Mouse (Mus musculus): ENCODE measurements around the gene Fosb.

The Fosb gene

DNA sequence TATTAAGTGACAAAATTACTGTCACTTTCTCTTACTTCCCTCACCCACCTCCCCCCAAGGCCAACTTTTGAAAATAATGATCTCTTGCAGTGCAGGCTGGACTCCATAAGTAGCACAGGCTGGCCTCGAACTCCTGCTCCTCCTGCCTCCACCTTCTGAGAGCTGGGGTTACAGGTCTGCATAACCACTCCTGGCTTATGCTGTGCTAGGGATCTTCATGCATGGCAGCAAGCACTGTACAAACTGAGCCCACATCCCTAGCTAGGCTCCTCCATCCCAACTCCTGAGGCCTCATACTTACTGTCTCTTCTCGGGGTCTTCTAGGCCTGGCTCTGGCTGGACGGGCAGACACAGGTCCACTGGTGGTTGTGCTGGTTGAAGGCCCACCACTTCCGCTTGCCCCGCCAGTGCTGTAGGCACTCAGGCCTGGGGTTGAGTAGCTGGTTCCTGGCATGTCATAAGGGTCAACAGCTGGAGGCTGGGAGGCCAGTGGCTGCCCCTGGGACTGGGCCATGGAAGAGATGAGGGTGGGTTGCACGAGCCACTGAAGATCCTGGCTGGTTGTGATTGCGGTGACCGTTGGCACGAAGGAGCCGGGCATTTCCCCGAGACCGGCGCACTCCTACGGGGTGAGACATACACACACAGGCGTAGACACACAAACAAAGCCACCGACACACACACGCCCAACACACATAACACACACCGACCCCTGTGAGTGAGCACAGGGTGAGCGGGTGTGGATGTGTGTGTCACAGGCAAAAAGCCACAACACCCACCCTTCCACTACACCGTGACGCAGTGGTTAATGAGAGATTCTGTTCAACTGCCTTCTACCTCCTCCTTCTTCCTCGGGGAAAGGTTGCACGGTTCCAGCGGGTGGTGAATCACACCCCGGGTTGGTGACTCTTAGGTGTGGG is 2.8 kb downstream of the Fosb start:
- DNase-seq (ENCODE audit: low read depth, low spot score), result no peak

DNA sequence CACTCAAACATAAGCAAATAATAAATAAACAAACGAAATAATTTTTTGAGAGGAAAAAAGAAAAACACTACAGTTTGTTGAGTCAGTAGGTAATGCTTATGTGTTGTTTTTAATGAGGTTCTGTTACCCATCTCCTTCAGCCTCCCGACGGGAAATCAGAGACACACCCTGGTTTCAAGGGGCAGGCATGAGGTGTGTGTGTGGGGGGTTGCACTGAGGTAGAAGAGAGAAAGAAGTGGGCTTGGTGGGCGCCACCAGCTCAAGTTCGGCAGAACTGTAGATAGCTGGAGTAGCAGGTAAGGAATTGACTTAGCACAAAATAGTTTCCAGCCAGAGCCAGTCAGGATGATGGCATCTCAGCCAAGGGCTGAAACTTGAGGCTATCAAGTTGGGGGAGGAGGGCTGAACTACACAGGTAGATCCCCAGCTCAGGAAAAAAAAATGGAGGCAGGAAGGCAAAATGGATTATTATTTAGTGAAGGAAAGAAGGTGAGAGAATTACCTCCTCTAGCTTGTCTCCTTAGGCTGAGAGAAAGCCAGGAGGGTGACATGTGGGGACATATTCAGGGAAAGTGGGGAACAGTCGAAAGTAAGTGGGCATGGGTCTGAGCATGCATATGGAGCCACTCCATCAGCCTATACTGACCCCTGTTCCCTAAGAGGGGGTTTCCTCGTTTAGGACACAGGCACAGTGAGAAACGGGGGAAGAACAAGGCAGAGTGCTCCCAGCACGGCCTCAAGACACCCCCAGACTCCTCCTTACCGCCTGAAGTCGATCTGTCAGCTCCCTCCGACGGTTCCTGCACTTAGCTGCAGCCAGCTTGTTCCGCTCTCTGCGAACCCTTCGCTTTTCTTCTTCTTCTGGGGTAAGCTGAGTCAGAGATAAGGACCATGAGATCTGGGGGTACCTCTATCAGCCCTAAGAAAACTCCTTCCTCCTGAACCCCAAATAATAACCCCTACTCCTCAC is 3.8 kb downstream of the Fosb start:
- DNase-seq (ENCODE audit: low read depth, low spot score), result no peak

DNA sequence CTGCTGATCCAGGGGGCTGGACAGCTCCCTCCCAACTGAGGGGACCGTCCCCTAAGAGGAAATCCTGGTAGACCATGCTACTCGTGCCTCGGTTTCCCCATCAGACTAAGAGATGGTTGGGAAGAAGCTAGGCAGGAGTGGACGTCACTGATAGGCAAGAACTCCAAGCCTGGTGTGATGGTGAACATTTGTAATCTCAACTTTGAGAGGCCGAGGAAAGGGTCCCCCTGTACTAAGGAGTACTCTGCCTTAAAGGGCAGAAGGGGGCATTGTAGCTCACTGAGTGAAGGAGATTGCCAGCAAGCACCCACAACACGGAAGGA is 4.5 kb downstream of the Fosb start:
- no peak for DNase-seq (ENCODE audit: low read depth, low spot score)

DNA sequence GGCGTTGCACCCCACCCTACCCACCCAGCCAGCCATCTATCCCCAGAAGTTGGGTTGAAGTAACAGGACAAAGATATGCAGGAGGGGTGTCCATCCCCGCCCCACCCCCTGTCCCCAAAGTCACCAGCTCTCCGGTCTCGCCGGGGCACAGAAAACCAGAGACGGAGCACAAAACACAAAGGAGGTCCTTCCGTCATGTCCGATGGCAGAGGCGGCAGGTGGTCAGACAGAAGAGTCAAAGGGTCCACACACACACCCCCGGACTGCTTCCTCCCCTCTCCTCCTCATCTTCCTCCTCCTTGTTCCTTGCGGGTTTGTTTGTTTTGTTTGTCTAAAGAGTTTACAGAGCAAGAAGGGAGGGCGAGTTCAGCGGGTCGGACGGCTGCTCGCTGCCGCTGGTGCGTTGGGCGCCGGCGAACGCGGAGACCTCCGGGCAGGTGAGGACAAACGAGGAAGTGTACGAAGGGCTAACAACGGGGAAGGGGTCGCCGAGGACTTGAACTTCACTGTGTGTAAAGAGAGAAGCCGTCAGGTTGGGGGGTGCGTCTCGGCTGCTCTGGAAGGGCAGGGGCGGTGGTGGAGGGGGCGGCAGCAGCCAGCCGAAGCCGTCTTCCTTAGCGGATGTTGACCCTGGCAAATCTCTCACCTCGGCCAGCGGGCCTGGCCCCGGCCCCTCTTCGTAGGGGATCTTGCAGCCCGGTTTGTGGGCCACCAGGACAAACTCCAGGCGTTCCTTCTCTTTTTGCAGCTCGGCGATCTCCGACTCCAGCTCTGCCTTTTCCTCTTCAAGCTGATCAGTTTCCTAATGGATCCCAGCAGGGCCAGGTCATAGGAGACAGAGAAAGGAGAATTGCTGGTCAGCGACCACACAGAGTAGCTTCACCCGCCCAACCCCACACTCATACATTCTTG is 5.1 kb downstream of the Fosb start:
- DNase-seq (ENCODE audit: low read depth, low spot score), result no peak

DNA sequence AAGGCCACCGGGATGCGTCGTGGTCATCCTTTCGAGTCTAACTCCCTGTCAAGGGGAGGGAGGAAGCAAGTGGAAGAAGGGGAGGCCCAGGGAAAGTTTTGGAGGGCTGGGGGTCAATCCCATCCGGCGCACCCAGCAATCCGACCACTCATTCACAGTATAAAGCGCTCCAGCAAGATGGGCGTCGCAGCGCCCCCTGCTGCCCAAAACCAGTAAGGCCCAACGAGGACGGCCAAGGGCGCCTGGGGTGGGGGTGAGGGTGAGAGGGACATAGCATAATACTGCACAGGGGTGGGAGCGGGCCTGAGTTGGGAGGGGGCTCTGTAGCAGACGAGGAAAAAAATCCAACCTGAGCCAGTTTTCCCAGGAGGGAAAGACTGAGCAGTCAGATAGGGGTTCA is 6.1 kb downstream of the Fosb start:
- DNase-seq (ENCODE audit: low read depth, low spot score), result peak; percentile 83

DNA sequence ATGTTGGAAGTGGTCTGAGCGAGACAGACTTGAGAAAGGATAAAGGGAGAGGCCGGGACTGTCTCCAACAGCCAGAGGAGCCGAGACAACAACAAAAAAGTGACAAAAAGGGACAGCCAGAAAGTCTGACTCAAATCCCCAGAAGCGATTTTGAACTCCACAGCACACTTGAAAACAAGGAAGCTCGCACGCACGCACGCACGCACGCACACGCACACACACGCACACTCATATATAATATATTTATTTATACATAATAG is 6.9 kb downstream of the Fosb start:
- DNase-seq (ENCODE audit: low read depth, low spot score), result no peak

DNA sequence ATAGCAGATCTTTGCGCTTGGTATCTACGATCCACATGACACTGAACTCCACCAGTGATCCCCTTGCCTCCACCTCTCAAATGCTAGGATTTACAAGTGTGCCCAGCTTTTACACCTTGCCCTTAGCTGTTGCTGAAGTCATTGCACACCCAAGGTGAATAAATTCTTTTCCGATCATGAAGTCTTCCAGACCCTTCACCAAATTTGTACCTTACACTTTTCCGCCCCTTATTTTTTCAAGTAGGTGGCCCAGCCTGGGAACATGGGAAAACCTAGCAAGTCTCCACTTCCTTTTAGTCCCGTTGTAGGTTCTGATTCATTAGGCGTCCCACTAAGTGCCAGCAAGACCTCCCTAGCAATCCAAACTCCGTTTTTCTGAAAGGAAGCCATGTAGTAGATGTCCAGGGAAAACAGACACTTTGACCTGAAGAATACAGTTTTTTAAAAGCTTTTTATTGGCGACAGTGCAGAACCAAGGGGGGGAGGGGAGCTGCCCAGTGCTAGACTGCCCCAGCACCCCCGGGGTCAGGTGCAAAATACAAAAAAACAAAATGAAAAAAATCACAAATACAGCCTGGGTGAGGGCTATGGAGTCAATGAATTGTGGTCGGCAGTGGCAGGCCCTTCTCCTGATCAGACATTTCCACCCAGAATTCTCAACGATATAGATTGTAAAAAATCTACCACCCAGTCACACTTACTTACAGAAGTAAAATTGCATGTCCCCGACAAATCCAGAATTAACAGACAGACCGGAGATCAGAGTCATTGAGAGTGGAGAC is 7.4 kb downstream of the Fosb start:
- no peak for DNase-seq (ENCODE audit: low read depth, low spot score)

DNA sequence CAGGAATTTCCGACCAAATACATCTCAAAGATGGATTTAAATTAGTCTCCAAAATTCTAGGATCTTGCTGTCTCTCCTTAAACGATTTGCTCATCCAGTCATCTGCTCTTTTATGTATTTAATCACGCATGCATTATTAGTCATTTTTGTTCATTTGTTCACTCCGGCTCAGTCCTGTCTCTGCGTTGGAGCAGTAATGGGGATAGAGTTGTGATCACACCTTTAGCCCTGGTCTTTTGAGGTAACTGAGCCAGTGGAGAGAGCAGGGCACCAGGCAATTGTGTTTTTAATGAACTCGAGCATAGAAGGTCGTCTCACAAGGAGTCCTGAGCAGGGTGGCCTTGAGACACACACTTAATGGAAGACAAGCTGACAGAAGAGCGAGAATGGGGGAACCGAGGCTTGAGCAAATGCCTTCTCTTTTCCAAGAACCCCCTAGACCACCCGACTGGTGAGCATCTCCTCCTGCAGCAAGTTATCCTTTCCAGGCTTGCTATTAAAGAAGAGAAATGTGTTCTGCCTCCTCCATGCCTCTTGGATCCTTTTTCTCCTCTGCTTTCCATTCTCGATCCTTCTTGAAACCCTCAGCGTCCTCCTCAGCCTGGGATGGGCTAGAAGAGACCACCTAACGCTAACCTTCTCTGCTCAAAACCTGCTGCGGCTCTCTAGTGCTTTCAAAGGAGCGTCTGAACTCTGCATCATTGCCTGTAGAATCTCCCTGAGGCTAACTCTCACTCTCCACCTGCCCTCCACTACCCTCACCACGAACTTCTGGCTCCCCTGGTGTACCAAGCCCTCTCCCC is 8.2 kb downstream of the Fosb start:
- DNase-seq (ENCODE audit: low read depth, low spot score), result no peak

DNA sequence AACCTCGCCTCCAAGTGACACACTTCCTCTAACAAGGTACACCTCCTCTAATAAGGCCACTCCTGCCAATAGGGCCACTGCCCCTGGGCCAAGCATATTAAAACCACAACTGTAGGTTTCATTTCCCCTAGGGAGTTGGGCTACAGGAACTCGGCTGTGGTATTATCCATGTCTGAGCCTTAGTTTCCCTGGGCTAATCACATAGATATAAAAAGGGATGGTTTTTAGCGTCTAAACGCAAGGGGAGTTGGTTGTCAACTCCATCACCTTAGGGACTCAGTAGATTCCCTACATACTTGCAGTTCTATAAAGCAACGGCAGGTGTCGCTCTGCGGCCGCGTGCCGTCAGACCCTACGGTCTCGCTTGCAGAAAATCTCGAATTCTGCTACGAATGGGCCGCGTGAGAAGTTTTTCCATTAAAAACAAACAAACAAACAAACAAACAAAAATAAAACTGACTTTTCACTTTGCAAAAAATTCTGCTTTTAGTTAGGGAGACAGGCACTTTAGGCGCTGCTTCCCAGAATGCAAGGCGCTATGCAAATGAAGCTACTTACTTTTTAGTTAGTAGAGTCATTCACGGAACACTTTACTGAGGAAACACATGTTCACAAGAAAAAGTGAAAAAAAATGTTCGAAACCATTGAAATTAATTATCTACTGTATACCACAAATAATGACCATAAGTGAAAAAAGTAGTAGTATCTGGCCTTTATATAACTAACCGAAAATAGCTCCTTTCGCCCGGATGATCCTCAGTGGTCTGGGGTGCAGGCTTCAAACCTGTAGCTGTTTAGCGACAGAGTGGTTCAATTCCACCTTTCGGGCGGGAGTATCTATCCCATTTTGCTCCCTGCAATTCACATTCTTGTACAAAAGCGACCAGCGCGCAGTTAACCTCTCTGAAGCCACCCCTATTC is 9.1 kb downstream of the Fosb start:
- peak; percentile 93 for DNase-seq (ENCODE audit: low read depth, low spot score)

DNA sequence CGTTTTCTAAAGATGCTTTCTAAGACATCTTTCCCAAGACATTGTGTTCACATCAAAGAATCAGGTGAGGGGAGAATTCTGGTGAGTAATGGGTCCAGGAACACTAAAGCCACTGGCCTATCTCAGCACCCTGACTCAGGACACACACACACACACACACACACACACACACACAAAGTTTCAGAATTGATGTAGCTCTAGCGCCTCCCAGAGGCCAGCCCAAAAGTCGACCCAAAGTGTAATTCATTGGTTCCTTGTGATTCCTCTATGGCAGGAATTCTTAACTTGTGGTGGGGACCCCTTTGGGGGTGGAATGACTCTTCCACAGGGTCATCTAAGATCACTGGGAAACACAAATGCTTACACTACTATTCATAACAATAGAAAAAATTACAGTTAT is 10.7 kb downstream of the Fosb start:
- peak; percentile 79 for DNase-seq (ENCODE audit: low read depth, low spot score)

DNA sequence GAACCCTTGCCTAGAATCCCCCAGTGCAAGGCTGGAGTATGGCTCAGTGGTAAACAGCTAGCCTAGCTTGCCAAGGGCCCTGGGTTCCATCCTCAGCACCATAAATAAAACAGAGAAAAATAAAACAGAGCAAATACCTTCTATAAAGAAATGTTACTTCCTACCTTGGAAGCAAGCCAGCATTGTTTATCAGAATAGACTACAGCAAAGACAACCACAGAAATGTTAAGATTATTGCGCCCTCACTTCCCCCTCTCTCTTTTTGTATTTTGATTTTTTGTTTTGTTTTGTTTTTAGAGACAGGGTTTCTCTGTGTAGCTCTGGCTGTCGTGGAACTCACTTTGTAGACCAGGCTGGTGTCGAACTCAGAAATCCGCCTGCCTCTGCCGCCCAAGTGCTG is 12.1 kb downstream of the Fosb start:
- no peak for DNase-seq (ENCODE audit: low read depth, low spot score)

DNA sequence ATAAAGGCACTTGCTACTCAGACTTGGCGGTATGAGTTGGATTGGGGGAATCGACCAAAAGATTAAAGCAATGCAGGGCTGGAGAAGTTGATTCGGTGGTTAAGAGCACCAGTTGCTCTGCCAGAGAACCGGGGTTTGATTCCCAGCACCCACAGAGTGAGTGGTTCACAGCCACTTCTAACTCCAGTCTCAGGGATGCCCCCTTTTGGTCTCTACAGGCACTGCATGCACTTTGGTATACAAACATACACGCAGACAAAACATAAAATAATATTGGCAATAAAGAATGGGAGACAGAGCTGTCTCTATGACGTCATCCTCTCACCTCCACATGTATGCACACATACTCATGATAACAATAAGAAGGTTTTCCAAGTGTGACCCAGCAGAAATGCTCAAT is 12.8 kb downstream of the Fosb start:
- no peak for DNase-seq (ENCODE audit: low read depth, low spot score)

DNA sequence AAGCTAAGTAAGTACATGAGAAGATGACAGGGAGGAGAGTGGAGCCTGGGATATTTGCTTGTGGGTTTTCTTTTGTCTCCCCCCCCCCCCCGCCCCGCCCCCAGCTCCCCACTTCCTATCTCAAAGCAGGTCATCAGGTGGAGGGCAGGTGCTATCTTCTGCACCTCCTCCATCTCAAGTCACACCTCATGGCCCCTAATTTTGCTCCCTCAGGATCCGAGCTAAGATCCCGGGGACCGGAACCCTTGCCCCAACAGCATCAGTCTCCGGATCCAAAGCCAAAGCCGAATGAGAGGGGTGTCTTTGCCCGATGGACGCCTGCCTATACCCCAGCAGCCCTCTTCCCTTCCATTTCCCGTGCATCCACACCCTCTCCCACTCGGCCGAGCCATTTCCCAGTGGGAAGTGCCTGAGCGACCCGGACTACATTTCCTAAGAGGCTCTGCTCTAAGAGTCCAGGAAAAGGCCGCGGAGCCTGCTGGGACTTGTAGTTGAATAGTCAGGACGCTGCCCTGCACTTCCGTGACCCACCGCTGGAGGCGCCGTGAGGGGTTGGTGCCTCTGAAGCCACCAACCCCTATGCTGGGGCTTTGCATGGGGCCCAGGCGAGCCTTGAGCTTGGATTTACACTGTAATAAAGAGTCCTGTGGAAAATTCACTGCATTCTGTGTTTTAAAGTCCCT is 14.2 kb downstream of the Fosb start:
- DNase-seq (ENCODE audit: low read depth, low spot score), result peak; percentile 94

DNA sequence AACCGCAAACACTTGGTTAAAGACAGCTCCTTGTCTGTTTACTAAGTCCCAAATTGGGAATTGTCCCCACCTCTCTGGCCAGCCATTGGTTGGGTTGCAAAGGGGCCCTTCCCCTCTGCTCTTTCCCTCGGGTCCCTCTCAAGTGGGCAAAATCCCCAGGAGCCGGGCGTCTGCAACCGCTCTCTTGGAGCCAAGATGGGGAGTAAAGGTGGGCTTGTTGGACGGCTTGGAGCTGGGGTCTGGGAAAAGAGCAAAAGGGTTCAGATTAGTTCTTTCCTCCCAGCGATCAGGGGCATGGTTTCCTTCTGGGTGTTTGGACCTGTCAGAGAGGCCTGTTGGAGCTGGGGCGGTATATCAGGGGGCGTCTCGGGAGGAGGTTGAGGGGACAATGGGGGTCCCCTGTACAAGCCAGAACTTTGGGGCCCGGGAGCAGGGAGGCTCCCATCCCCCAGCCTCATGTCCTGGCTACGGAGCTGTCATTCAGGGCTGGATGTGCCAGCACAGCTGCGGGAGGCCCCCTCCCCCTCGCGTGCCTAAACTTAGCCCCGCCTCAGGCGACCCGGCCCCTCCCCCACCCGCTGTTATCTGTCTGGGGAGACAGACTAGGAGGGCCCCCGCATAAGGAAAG is 18.8 kb downstream of the Fosb start:
- no peak for DNase-seq (ENCODE audit: low read depth, low spot score)

DNA sequence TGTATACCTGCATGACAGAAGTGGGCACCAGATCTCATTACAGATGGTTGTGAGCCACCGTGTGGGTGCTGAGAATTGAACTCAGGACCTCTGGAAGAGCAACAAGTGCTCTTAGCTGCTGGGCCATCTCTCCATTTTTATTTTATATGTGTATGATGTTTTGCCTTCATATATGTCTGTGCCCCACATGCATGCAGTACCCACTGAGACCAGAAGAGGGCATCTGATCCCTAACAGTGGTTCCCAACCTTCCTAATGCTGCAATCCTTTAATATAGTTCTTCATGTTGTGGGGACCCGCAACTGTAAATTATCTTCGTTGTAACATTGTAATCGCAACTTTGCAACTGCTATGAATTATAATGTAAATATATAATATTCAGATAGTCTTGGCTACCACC is 25.1 kb downstream of the Fosb start:
- peak; percentile 69 for DNase-seq (ENCODE audit: low read depth, low spot score)

DNA sequence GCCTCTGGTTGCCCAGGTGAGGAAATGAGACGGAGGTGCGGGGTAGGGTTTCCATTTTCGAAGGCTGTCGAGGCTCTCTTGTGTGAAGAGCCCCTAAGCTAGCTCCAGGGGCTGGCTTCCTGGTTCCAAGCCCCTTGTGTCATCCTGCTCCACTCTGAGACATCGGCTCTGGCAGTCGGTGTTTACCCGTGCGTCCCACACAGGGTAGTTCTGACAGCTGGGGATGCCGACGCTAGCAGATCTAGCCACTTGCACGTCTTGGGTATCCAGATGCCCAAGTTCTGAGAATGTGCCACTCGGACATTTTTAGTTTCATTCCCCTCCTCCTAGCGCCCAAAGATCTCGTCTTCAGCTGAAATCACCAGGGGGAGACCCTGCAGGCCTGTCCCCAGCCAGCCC is 26.4 kb downstream of the Fosb start:
- DNase-seq (ENCODE audit: low read depth, low spot score), result no peak

DNA sequence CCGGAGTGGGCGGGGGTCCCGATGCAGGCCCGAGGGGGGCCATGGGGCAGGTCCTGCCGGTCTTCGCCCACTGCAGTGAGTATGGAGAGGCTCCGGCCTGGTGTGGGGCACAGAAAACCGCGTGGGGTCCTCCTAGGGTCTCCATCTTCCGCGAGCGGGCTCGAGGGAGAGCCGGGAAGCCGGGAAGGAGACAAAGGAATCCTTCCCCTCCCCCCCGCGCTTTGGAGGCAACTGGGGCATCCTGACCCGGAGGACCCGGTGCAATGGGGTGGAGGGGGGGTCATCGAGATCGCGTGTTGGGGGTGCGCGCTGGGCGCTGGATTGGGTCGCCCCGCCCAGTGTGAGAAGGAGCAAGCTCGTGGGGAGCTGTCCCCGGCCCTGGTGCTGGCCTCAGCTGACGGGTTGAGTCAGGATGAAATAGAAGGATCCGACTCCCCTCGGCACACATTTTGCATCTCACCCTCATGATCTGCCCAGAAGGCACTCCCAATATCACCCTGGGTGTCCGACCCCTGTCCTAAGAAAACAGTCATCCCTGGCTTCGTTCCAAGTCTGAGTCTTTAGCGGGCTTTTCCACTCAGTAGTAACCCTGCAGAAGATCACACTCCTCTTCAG is 27.0 kb downstream of the Fosb start:
- peak; percentile 64 for DNase-seq (ENCODE audit: low read depth, low spot score)

DNA sequence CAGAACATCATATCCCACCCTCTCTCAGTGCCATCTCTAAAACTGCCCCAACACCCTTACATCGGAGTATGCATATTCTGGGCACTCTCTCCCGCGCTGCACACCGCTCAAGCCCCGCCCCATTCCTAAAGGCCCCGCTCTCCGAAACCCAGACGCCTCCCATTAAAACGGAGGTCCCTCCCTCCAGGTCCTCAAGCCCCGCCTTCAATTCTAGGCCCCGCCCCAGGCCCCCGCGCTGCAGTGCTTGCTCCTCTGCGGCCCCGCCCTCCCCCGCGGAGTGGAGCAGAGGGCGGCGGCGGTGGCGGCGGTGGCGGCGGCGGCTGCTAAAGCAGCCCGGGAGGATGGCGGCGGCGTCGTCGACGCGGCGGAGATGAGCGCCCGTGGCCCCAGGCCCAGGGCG is 27.5 kb downstream of the Fosb start, which contains the start of gene Rtn2:
Rtn2 (plus strand) TSS at position 240 of the 400 bp plus-strand sequence.
- DNase-seq (ENCODE audit: low read depth, low spot score), result peak; percentile 89
